Mouse (Mus musculus) hindbrain, postnatal 0 days (tissue): Measurements from ENCODE around the gene Gm10073. TPM values are rescaled to one million over a fixed set of nuclear protein-coding genes. Genes with fewer than 3 reads are reported as not detected.

Source experiments
- ATAC-seq: fragments of 200-750 bp; cut with Nextera tagmentation; 2 replicates; pipeline ENCODE4 v1.8.0; 2017; ENCODE audit warnings: mild to moderate bottlenecking, moderate TSS enrichment, moderate library complexity
- DNase-seq: peaks from one replicate; pipeline ENCODE4 v3.0.0-alpha.2; 2015; ENCODE audit warnings: low spot score
- H3K27ac ChIP-seq: fragments of 300-500 bp; sonication (generic); 2 replicates; pipeline ENCODE4 v1.5.1; 2014; ENCODE audit warnings: mild to moderate bottlenecking
- H3K27me3 ChIP-seq: fragments of 300-500 bp; sonication (generic); 2 replicates; pipeline ENCODE4 v1.6.1; 2014; ENCODE audit warnings: low read length, mixed read lengths; ENCODE audit not compliant: insufficient read depth
- H3K36me3 ChIP-seq: fragments of 300-500 bp; sonication (generic); 2 replicates; pipeline ENCODE4 v1.6.1; 2014; ENCODE audit warnings: low read length, mixed read lengths; ENCODE audit not compliant: insufficient read depth
- H3K4me1 ChIP-seq: fragments of 300-500 bp; sonication (generic); 2 replicates; pipeline ENCODE4 v1.6.1; 2014; ENCODE audit warnings: antibody characterized with exemption, low read length, mixed read lengths; ENCODE audit not compliant: insufficient read depth
- H3K4me2 ChIP-seq: fragments of 300-500 bp; sonication (generic); 2 replicates; pipeline ENCODE4 v1.6.1; 2014; ENCODE audit warnings: low read depth, mild to moderate bottlenecking, low read length, moderate library complexity, mixed read lengths
- H3K4me3 ChIP-seq: fragments of 300-500 bp; sonication (generic); 2 replicates; pipeline ENCODE4 v1.5.1; 2014; ENCODE audit warnings: low read length
- H3K9ac ChIP-seq: fragments of 300-500 bp; sonication (generic); replicated peaks from 2 replicates; pipeline ENCODE4 v1.6.1; 2014; ENCODE audit warnings: mild to moderate bottlenecking, low read length, moderate library complexity, mixed read lengths
- H3K9me3 ChIP-seq: fragments of 300-500 bp; sonication (generic); 2 replicates; pipeline ENCODE4 v1.6.1; 2016; ENCODE audit warnings: low read length, mixed read lengths
- CTCF ChIP-seq: IDR thresholded peaks from 2 replicates; pipeline ENCODE4 v1.5.1; 2016; ENCODE audit warnings: antibody characterized with exemption, control low read depth, low read depth
- WGBS: fragments of 180-500 bp; shearing (Covaris S2); extraction: QIAGEN DNeasy Blood & Tissue Kit; methylation state at CpG from one replicate; pipeline ENCODE4 v1.1.7; 2014; 5-methylcytosine and 5-hydroxymethylcytosine counted together
- polyA plus RNA-seq: library from polyadenylated mRNA; unstranded; fragments of >200 nt; fragmentation: Nextera tagmentation; extraction: Ambion mirVana; gene quantifications from 2 replicates; pipeline ENCODE4 v1.2.1, GENCODE M21; 2015
- total RNA-seq: library from RNA; depleted of rRNA; stranded (reverse); fragments of >200 nt; gene quantifications from 2 replicates; pipeline ENCODE4 v1.2.3, GENCODE M21; 2014

Gene Gm10073
- total and polyA plus RNA-seq, 2 experiments from 2014 or later, result 6.1 to 82.5 TPM

GRCm38 (mm10) chr8:106556068-106556645, 17.1 kb downstream of the Gm10073 start:
- ATAC-seq (no peak), DNase-seq (no peak)
- 73% methylated on average over 6 of the region's 7 CpGs for WGBS
- no peak overlapping the region for H3K4me3 ChIP-seq
- TF ChIP-seq CTCF, result no peak
- H3K27me3 ChIP-seq, result no peaks in the 10 kb centered on the region
- no peak overlapping the region for H3K9ac ChIP-seq
- H3K27ac ChIP-seq, result no peak overlapping the region
- H3K9me3 ChIP-seq, result peaks cover 6% of the 10 kb centered on the region
- no peak overlapping the region for H3K4me2 ChIP-seq
- no peaks in the 10 kb centered on the region for H3K36me3 ChIP-seq
- no peaks in the 10 kb centered on the region for H3K4me1 ChIP-seq

GRCm38 (mm10) chr8:106554011-106554410, 19.2 kb downstream of the Gm10073 start:
- no peaks in the 10 kb centered on the region for H3K4me1 ChIP-seq
- TF ChIP-seq CTCF, result no peak
- H3K27ac ChIP-seq, result no peak overlapping the region
- H3K27me3 ChIP-seq, result no peaks in the 10 kb centered on the region
- WGBS, result 96% methylated on average over 5 of the region's 5 CpGs
- H3K9me3 ChIP-seq, result peaks cover 6% of the 10 kb centered on the region
- H3K9ac ChIP-seq, result no peak overlapping the region
- H3K4me2 ChIP-seq, result no peak overlapping the region
- ATAC-seq (no peak), DNase-seq (no peak)
- no peaks in the 10 kb centered on the region for H3K36me3 ChIP-seq
- H3K4me3 ChIP-seq, result no peak overlapping the region

- no peak for DNase-seq
- no peaks in the 10 kb centered on the region for H3K36me3 ChIP-seq
- no peaks in the 10 kb centered on the region for H3K27me3 ChIP-seq
- no peak for ATAC-seq
- no peak for TF ChIP-seq CTCF
- no peaks in the 10 kb centered on the region for H3K9me3 ChIP-seq
- no peak overlapping the region for H3K4me2 ChIP-seq
- no peak overlapping the region for H3K27ac ChIP-seq
- H3K9ac ChIP-seq, result no peak overlapping the region
- no peak overlapping the region for H3K4me3 ChIP-seq
- WGBS, result 96% methylated on average over 1 of the region's 1 CpGs
- H3K4me1 ChIP-seq, result no peaks in the 10 kb centered on the region
Observed at GRCm38 (mm10) chr8:106550906-106551305, 22.4 kb downstream of the Gm10073 start.

GRCm38 (mm10) chr8:106548366-106548936, 24.8 kb downstream of the Gm10073 start:
- no peak for TF ChIP-seq CTCF
- Histone ChIP-seq H3K27me3 (no peaks in the 10 kb centered on the region), H3K9me3 (no peaks in the 10 kb centered on the region), H3K4me1 (no peaks in the 10 kb centered on the region), H3K9ac (no peak overlapping the region), H3K27ac (no peak overlapping the region), H3K4me3 (no peak overlapping the region), H3K36me3 (no peaks in the 10 kb centered on the region), H3K4me2 (no peak overlapping the region)
- DNase-seq (no peak), ATAC-seq (no peak)
- 87% methylated on average over 10 of the region's 10 CpGs for WGBS

- Histone ChIP-seq H3K4me2 (no peak overlapping the region), H3K9me3 (no peaks in the 10 kb centered on the region), H3K4me1 (no peaks in the 10 kb centered on the region), H3K36me3 (no peaks in the 10 kb centered on the region), H3K27ac (no peak overlapping the region), H3K4me3 (no peak overlapping the region), H3K9ac (no peak overlapping the region), H3K27me3 (no peaks in the 10 kb centered on the region)
- ATAC-seq (no peak), DNase-seq (no peak)
- WGBS, result 87% methylated on average over 7 of the region's 7 CpGs
- no peak for TF ChIP-seq CTCF
Observed at GRCm38 (mm10) chr8:106546746-106547145, 26.5 kb downstream of the Gm10073 start.

- H3K4me3 ChIP-seq, result no peak overlapping the region
- WGBS, result 82% methylated on average over 2 of the region's 2 CpGs
- DNase-seq (no peak), ATAC-seq (no peak)
- H3K27me3 ChIP-seq, result no peaks in the 10 kb centered on the region
- no peaks in the 10 kb centered on the region for H3K4me1 ChIP-seq
- no peaks in the 10 kb centered on the region for H3K36me3 ChIP-seq
- H3K9ac ChIP-seq, result no peak overlapping the region
- no peaks in the 10 kb centered on the region for H3K9me3 ChIP-seq
- no peak overlapping the region for H3K27ac ChIP-seq
- no peak for TF ChIP-seq CTCF
- H3K4me2 ChIP-seq, result no peak overlapping the region
Observed at GRCm38 (mm10) chr8:106545149-106545548, 28.1 kb downstream of the Gm10073 start.

GRCm38 (mm10) chr8:106543043-106543442, 30.2 kb downstream of the Gm10073 start:
- Histone ChIP-seq H3K9ac (no peak overlapping the region), H3K4me1 (no peaks in the 10 kb centered on the region), H3K4me3 (no peak overlapping the region), H3K4me2 (no peak overlapping the region), H3K27ac (no peak overlapping the region), H3K36me3 (no peaks in the 10 kb centered on the region), H3K27me3 (no peaks in the 10 kb centered on the region), H3K9me3 (no peaks in the 10 kb centered on the region)
- TF ChIP-seq CTCF, result no peak
- ATAC-seq, result no peak
- no peak for DNase-seq
- 62% methylated on average over 8 of the region's 8 CpGs for WGBS
